20 mouse cellular contexts compared by ENCODE assay signal in genomic region chr6:72130056-72130455, GRCm38 (mm10). TPM values are rescaled to one million over a fixed set of nuclear protein-coding genes. Genes with fewer than 3 reads are reported as not detected.
A peak's percentile ranks its signal among the peaks of the same experiment; 100 is the strongest.
DNase-seq lines count a peak whose midpoint lies in the region; TF ChIP-seq lines count a peak whose summit lies in the region.
"Had no signal": no experiment of that assay in that cellular context is flagged by ENCODE, and none has a peak within 500 bp of the region (broad histone marks: within the 10 kb centered on the region; RNA-seq: fewer than 3 reads in every experiment).

No protein-coding gene starts in this region.

- no peaks in the 10 kb centered on the region for H3K27me3 ChIP-seq in CH12.LX (replicated peaks)
- no peaks in the 10 kb centered on the region for H3K27me3 ChIP-seq in splenic B cell, adult 2 months (ENCODE audit: control insufficient read depth, insufficient read depth, low read length, poor library complexity, severe bottlenecking)
- H3K27me3 ChIP-seq in limb, embryonic 10.5 days (ENCODE audit: low read depth, poor library complexity, severe bottlenecking): no peaks in the 10 kb centered on the region
- H3K27me3 ChIP-seq: Patski had no signal

- H3K27ac ChIP-seq in CH12.LX (ENCODE audit: insufficient read depth, low read depth): no peak overlapping the region; the same call in 1 of the 2 replicates
- no peak overlapping the region for H3K27ac ChIP-seq in limb, embryonic 10.5 days

- H3K4me2 ChIP-seq in CH12.LX (ENCODE audit: insufficient read depth, low read depth, poor library complexity, severe bottlenecking): no peak overlapping the region; the same call in 1 of the 2 replicates

- H3K36me3 ChIP-seq in CH12.LX (replicated peaks in 1 of 2; ENCODE audit: control insufficient read depth in 1 of 2, insufficient read depth in 1 of 2, low read length in 1 of 2): peaks cover 13 to 57% of the 10 kb centered on the region in 2 experiments
- H3K36me3 ChIP-seq in splenic B cell, adult 2 months (ENCODE audit: control insufficient read depth, insufficient read depth, low read length, poor library complexity, severe bottlenecking): no peaks in the 10 kb centered on the region
- H3K36me3 ChIP-seq in limb, embryonic 10.5 days: peaks cover 63% of the 10 kb centered on the region

- TF ChIP-seq RAD21 in CH12.LX (IDR thresholded peaks at IDR 0.05; ENCODE audit: low read depth, low read length): no peak

- no peak overlapping the region for H3K9ac ChIP-seq in CH12.LX (ENCODE audit: insufficient read depth, low read depth)

- no peaks in the 10 kb centered on the region for H3K9me3 ChIP-seq in CH12.LX (replicated peaks; ENCODE audit: low read length)
- H3K9me3 ChIP-seq in limb, embryonic 10.5 days (replicated peaks): no peaks in the 10 kb centered on the region
- H3K9me3 ChIP-seq: G1E had no signal

- H3K4me1 ChIP-seq in CH12.LX (ENCODE audit: control insufficient read depth in 1 of 2, insufficient read depth in 2 of 2): peaks cover 35 to 64% of the 10 kb centered on the region in 2 experiments
- peaks cover 12% of the 10 kb centered on the region for H3K4me1 ChIP-seq in limb, embryonic 10.5 days

- in situ Hi-C loops in CH12.LX (cut with MboI; ENCODE audit: low pct_ligation_motif_present, low pct_unique_long_range_greater_than_20kb, low sequenced_read_pairs): no loop called here

- no peaks in the 10 kb centered on the region for H3K79me2 ChIP-seq in CH12.LX (replicated peaks; ENCODE audit: control insufficient read depth, extremely low read depth, insufficient read depth, poor library complexity, severe bottlenecking)

- no peak for TF ChIP-seq CTCF in CH12.LX (conservative IDR thresholded peaks at IDR 0.05 in 1 of 2, IDR thresholded peaks at IDR 0.05 in 1 of 2; ENCODE audit: low read depth in 2 of 2, low read length in 2 of 2)

- dilution Hi-C loops in CH12.LX (cut with MboI; ENCODE audit: extremely low pct_ligation_motif_present, extremely low pct_unique_long_range_greater_than_20kb, low sequenced_read_pairs): no loop called here

- no peak for TF ChIP-seq POLR2A in CH12.LX (IDR thresholded peaks at IDR 0.05; ENCODE audit: low read depth, low read length)

- peak; percentile 17 to 29 for DNase-seq in B cell, adult 2 months
- DNase-seq in CH12.LX (ENCODE audit: extremely low read depth): peak; percentile 66
- peak; percentile 35 for DNase-seq in skeletal muscle tissue, adult 2 months (ENCODE audit: low read depth, low spot score)
- DNase-seq in splenic B cell, adult 2 months (ENCODE audit: low read depth, low spot score): peak; percentile 57
- no peak for DNase-seq in limb, embryonic 10.5 days (ENCODE audit: low spot score)
- no peak for DNase-seq in frontal cortex, postnatal 10 days (ENCODE audit: low spot score in 2 of 2)
- no peak for DNase-seq in gastrocnemius, postnatal 36 days
- DNase-seq in lung, postnatal 14 days: no peak
- DNase-seq: adrenal gland, adult 2 months; adrenal gland, adult 8-10 months; adrenal gland, postnatal 10 days; adrenal gland, postnatal 14 days; adrenal gland, postnatal 25 days; adrenal gland, postnatal 36 days; cerebellum, adult 11 months; cerebellum, adult 11-12 months; cerebellum, adult 18-20 months; cerebellum, adult 2 months had no signal

- peak overlapping the region in 1 of 3 experiments; percentile 26 for H3K4me3 ChIP-seq in CH12.LX (replicated peaks in 1 of 3; ENCODE audit: low read depth in 2 of 3, low read length in 2 of 3, poor library complexity in 1 of 3)
- no peak overlapping the region for H3K4me3 ChIP-seq in limb, embryonic 10.5 days

- TF ChIP-seq EP300 in CH12.LX (IDR thresholded peaks at IDR 0.05; ENCODE audit: low read length): no peak; the same call in 1 of the 2 replicates

- WGBS in limb, embryonic 10.5 days: 68% methylated on average over 6 of the region's 6 CpGs

- intact Hi-C loops in gastrocnemius, postnatal 36 days (cut with DNase I): no loop called here

TF ChIP-seq in CH12.LX, 34 proteins besides CTCF, POLR2A, EP300 and RAD21:
- no peak for TF ChIP-seq USF1 (IDR thresholded peaks at IDR 0.05; ENCODE audit: low read depth, low read length)
- TF ChIP-seq KAT2A (IDR thresholded peaks at IDR 0.05; ENCODE audit: insufficient replicate concordance, low read length): no peak
- TF ChIP-seq ETS1 (conservative IDR thresholded peaks at IDR 0.05; ENCODE audit: low read depth, low read length): no peak
- no peak for TF ChIP-seq RCOR1 (conservative IDR thresholded peaks at IDR 0.05; ENCODE audit: low read depth, low read length)
- no peak for TF ChIP-seq NRF1 (IDR thresholded peaks at IDR 0.05; ENCODE audit: low read depth, low read length)
- no peak for TF ChIP-seq ZKSCAN1 (IDR thresholded peaks at IDR 0.05; ENCODE audit: borderline replicate concordance, low read depth, low read length)
- no peak for TF ChIP-seq JUN (IDR thresholded peaks at IDR 0.05; ENCODE audit: insufficient read depth, low read depth, low read length)
- TF ChIP-seq SMC3 (IDR thresholded peaks at IDR 0.05; ENCODE audit: low read depth, low read length): no peak
- TF ChIP-seq TCF12 (IDR thresholded peaks at IDR 0.05; ENCODE audit: low read depth, low read length): no peak; the same call in 1 of the 2 replicates
- TF ChIP-seq CHD2 (IDR thresholded peaks at IDR 0.05; ENCODE audit: low read length): no peak
- TF ChIP-seq TBP (conservative IDR thresholded peaks at IDR 0.05; ENCODE audit: low read depth, low read length): no peak
- no peak for TF ChIP-seq USF2 (conservative IDR thresholded peaks at IDR 0.05; ENCODE audit: low read depth, low read length)
- no peak for TF ChIP-seq HCFC1 (IDR thresholded peaks at IDR 0.05; ENCODE audit: low read depth, low read length)
- no peak for TF ChIP-seq ZNF384 (IDR thresholded peaks at IDR 0.05; ENCODE audit: low read depth, low read length)
- peak; percentile 48; the same call in 1 of the 2 replicates for TF ChIP-seq MEF2A (IDR thresholded peaks at IDR 0.05; ENCODE audit: borderline replicate concordance, low read depth, low read length)
- no peak for TF ChIP-seq MAX (IDR thresholded peaks at IDR 0.05; ENCODE audit: low read length)
- no peak for TF ChIP-seq MAFK (IDR thresholded peaks at IDR 0.05; ENCODE audit: insufficient replicate concordance, low read length)
- no peak for TF ChIP-seq PAX5 (IDR thresholded peaks at IDR 0.05; ENCODE audit: low read length)
- TF ChIP-seq JUND (conservative IDR thresholded peaks at IDR 0.05; ENCODE audit: low read depth, low read length): no peak
- TF ChIP-seq POLR2AphosphoS2 (IDR thresholded peaks at IDR 0.05; ENCODE audit: low read depth, low read length): no peak
- no peak for TF ChIP-seq NELFE (IDR thresholded peaks at IDR 0.05; ENCODE audit: low read depth, low read length)
- TF ChIP-seq ELF1 (IDR thresholded peaks at IDR 0.05; ENCODE audit: low read depth, low read length): no peak
- TF ChIP-seq IRF4 (IDR thresholded peaks at IDR 0.05; ENCODE audit: low read depth, low read length): no peak
- no peak for TF ChIP-seq UBTF (IDR thresholded peaks at IDR 0.05; ENCODE audit: low read depth, low read length)
- TF ChIP-seq MYC (IDR thresholded peaks at IDR 0.05; ENCODE audit: low read depth, low read length): 0 out of 2 replicates have a peak, but pooled peaks have one; percentile 25
- no peak for TF ChIP-seq ZC3H11A (IDR thresholded peaks at IDR 0.05; ENCODE audit: low read depth, low read length)
- TF ChIP-seq SIN3A (IDR thresholded peaks at IDR 0.05; ENCODE audit: low read length): 0 out of 2 replicates have a peak, but pooled peaks have one; percentile 24
- TF ChIP-seq BHLHE40 (IDR thresholded peaks at IDR 0.05; ENCODE audit: low read depth, low read length): peak; percentile 44
TF ChIP-seq in CH12.LX: peak in this region for 4.

RNA-seq across cellular contexts. Expression of gene St3gal5, which starts 32.7 kb away (rescaled TPM):
- 16.0 and 19.8 TPM in 2 replicates for total RNA-seq in CH12.LX (2012; rRNA removed)
- total RNA-seq in CH12.LX (2014; rRNA removed): 3.4 and 4.0 TPM in 2 replicates
- polyA plus RNA-seq in CH12.LX (2012; ENCODE audit: insufficient read length, low read depth): 19.3 and 21.4 TPM in 2 replicates
- 26.7 and 26.8 TPM in 2 replicates for polyA plus RNA-seq in limb, embryonic 10.5 days (2016; fragmentation: Nextera tagmentation; extraction: Ambion mirVana)
- 10 to 100 TPM; 85.0 to 99.9 TPM for total RNA-seq in gastrocnemius, postnatal 36 days (2021)

Comparison
In these comparisons a context has a peak if more than half of its experiments do, and no peak if none do; other contexts are left out.
1. DNase-seq: peak in B cell, adult 2 months (2 of 2), CH12.LX (single experiment), skeletal muscle tissue, adult 2 months (single experiment) and splenic B cell, adult 2 months (single experiment); none in limb, embryonic 10.5 days (single experiment), frontal cortex, postnatal 10 days (0 of 2), gastrocnemius, postnatal 36 days (0 of 2) and lung, postnatal 14 days (single experiment).
2. RNA of gene St3gal5, which starts 32.7 kb away (total RNA-seq): 85.0 to 99.9 TPM in gastrocnemius, postnatal 36 days; 3.4 to 19.8 TPM in CH12.LX; every median in the first group is over 4 times any median in the second.